Mouse (Mus musculus): ENCODE measurements around the gene Agtpbp1. TPM values are rescaled to one million over a fixed set of nuclear protein-coding genes. Genes with fewer than 3 reads are reported as not detected.

Gene Agtpbp1
- total RNA-seq, 1 experiment = 25.0 TPM

- in situ Hi-C loops (cut with MboI; ENCODE audit: low sequenced_read_pairs in 2 of 2, unreplicated experiment in 2 of 2) = no loop called here
- TF ChIP-seq HCFC1 (IDR thresholded peaks at IDR 0.05; ENCODE audit: borderline replicate concordance, insufficient read depth, low read length) (0 out of 2 replicates have a peak, but pooled peaks have one; percentile 13), MAFK (IDR thresholded peaks at IDR 0.05; ENCODE audit: insufficient read depth, low read depth, low read length) (no peak)
- Histone ChIP-seq H3K4me1 (ENCODE audit: control insufficient read depth in 2 of 2, insufficient read depth in 2 of 2, low read length in 2 of 2, poor library complexity in 1 of 2) (peaks cover 0 to 5% of the 10 kb centered on the region in 2 experiments; a peak in 1 of 4 replicates), H3K9ac (ENCODE audit: insufficient read depth, low read depth, low read length, poor library complexity, severe bottlenecking) (peak overlapping the region; percentile 72), H3K27ac (ENCODE audit: insufficient read depth, low read depth, low read length, poor library complexity, severe bottlenecking) (no peak overlapping the region), H3K9me3 (ENCODE audit: control insufficient read depth, insufficient read depth, low read depth, low read length) (no peaks in the 10 kb centered on the region), H3K36me3 (ENCODE audit: control insufficient read depth, insufficient read depth, low read length, poor library complexity, severe bottlenecking) (no peaks in the 10 kb centered on the region), H3K4me3 (ENCODE audit: insufficient read depth in 1 of 2, low read depth in 1 of 2, low read length in 2 of 2, poor library complexity in 1 of 2, severe bottlenecking in 1 of 2) (peak overlapping the region; percentile 89 to 91)
- DNase-seq (ENCODE audit: low read depth, low spot score) = peak; percentile 45
Observed at GRCm38 (mm10) chr13:59557185-59557985, 27.6 kb downstream of the Agtpbp1 start.

GRCm38 (mm10) chr13:59556670-59557069 is 28.4 kb downstream of the Agtpbp1 start:
- Histone ChIP-seq H3K4me1 (ENCODE audit: control insufficient read depth in 2 of 2, insufficient read depth in 2 of 2, low read length in 2 of 2, poor library complexity in 1 of 2) (peaks cover 0 to 5% of the 10 kb centered on the region in 2 experiments; a peak in 1 of 4 replicates), H3K4me3 (ENCODE audit: insufficient read depth in 1 of 2, low read depth in 1 of 2, low read length in 2 of 2, poor library complexity in 1 of 2, severe bottlenecking in 1 of 2) (peak overlapping the region; percentile 89 to 91), H3K9ac (ENCODE audit: insufficient read depth, low read depth, low read length, poor library complexity, severe bottlenecking) (peak overlapping the region; percentile 70), H3K36me3 (ENCODE audit: control insufficient read depth, insufficient read depth, low read length, poor library complexity, severe bottlenecking) (no peaks in the 10 kb centered on the region), H3K9me3 (ENCODE audit: control insufficient read depth, insufficient read depth, low read depth, low read length) (no peaks in the 10 kb centered on the region), H3K27ac (ENCODE audit: insufficient read depth, low read depth, low read length, poor library complexity, severe bottlenecking) (no peak overlapping the region)
- no peak for TF ChIP-seq CHD2 (IDR thresholded peaks at IDR 0.05; ENCODE audit: low read depth, low read length)
- no peak for TF ChIP-seq MAFK (IDR thresholded peaks at IDR 0.05; ENCODE audit: insufficient read depth, low read depth, low read length)
- TF ChIP-seq ZC3H11A (IDR thresholded peaks at IDR 0.05; ENCODE audit: borderline replicate concordance, low read depth, low read length) = no peak
- TF ChIP-seq HCFC1 (IDR thresholded peaks at IDR 0.05; ENCODE audit: borderline replicate concordance, insufficient read depth, low read length) = no peak; the same call in 1 of the 2 replicates
- TF ChIP-seq ZNF384 (IDR thresholded peaks at IDR 0.05; ENCODE audit: low read depth, low read length) = no peak
- in situ Hi-C loops (cut with MboI; ENCODE audit: low sequenced_read_pairs in 2 of 2, unreplicated experiment in 2 of 2) = no loop called here
- DNase-seq (ENCODE audit: low read depth, low spot score) = peak; percentile 22

GRCm38 (mm10) chr13:59555613-59556192 is 29.3 kb downstream of the Agtpbp1 start:
- peaks cover 0 to 5% of the 10 kb centered on the region in 2 experiments; a peak in 1 of 4 replicates for H3K4me1 ChIP-seq (ENCODE audit: control insufficient read depth in 2 of 2, insufficient read depth in 2 of 2, low read length in 2 of 2, poor library complexity in 1 of 2)
- no peak overlapping the region for H3K4me3 ChIP-seq (ENCODE audit: insufficient read depth in 1 of 2, low read depth in 1 of 2, low read length in 2 of 2, poor library complexity in 1 of 2, severe bottlenecking in 1 of 2)
- no peak overlapping the region for H3K9ac ChIP-seq (ENCODE audit: insufficient read depth, low read depth, low read length, poor library complexity, severe bottlenecking)
- no peak overlapping the region for H3K27ac ChIP-seq (ENCODE audit: insufficient read depth, low read depth, low read length, poor library complexity, severe bottlenecking)
- no peaks in the 10 kb centered on the region for H3K36me3 ChIP-seq (ENCODE audit: control insufficient read depth, insufficient read depth, low read length, poor library complexity, severe bottlenecking)
- in situ Hi-C loops (cut with MboI; ENCODE audit: low sequenced_read_pairs in 2 of 2, unreplicated experiment in 2 of 2) = no loop called here
- TF ChIP-seq HCFC1 (IDR thresholded peaks at IDR 0.05; ENCODE audit: borderline replicate concordance, insufficient read depth, low read length) (no peak), ZC3H11A (IDR thresholded peaks at IDR 0.05; ENCODE audit: borderline replicate concordance, low read depth, low read length) (no peak), CHD2 (IDR thresholded peaks at IDR 0.05; ENCODE audit: low read depth, low read length) (no peak)
- DNase-seq (ENCODE audit: low read depth, low spot score) = no peak
- no peaks in the 10 kb centered on the region for H3K9me3 ChIP-seq (ENCODE audit: control insufficient read depth, insufficient read depth, low read depth, low read length)

GRCm38 (mm10) chr13:59554772-59555505 is 30.1 kb downstream of the Agtpbp1 start:
- Histone ChIP-seq H3K4me1 (ENCODE audit: control insufficient read depth in 2 of 2, insufficient read depth in 2 of 2, low read length in 2 of 2, poor library complexity in 1 of 2) (peaks cover 0 to 5% of the 10 kb centered on the region in 2 experiments; a peak in 1 of 4 replicates), H3K9me3 (ENCODE audit: control insufficient read depth, insufficient read depth, low read depth, low read length) (no peaks in the 10 kb centered on the region), H3K4me3 (ENCODE audit: insufficient read depth in 1 of 2, low read depth in 1 of 2, low read length in 2 of 2, poor library complexity in 1 of 2, severe bottlenecking in 1 of 2) (no peak overlapping the region), H3K9ac (ENCODE audit: insufficient read depth, low read depth, low read length, poor library complexity, severe bottlenecking) (no peak overlapping the region), H3K36me3 (ENCODE audit: control insufficient read depth, insufficient read depth, low read length, poor library complexity, severe bottlenecking) (no peaks in the 10 kb centered on the region), H3K27ac (ENCODE audit: insufficient read depth, low read depth, low read length, poor library complexity, severe bottlenecking) (no peak overlapping the region)
- no peak for DNase-seq (ENCODE audit: low read depth, low spot score)
- in situ Hi-C loops (cut with MboI; ENCODE audit: low sequenced_read_pairs in 2 of 2, unreplicated experiment in 2 of 2) = no loop called here
- TF ChIP-seq ZC3H11A (IDR thresholded peaks at IDR 0.05; ENCODE audit: borderline replicate concordance, low read depth, low read length) (no peak), HCFC1 (IDR thresholded peaks at IDR 0.05; ENCODE audit: borderline replicate concordance, insufficient read depth, low read length) (no peak), ZNF384 (IDR thresholded peaks at IDR 0.05; ENCODE audit: low read depth, low read length) (no peak), MAFK (IDR thresholded peaks at IDR 0.05; ENCODE audit: insufficient read depth, low read depth, low read length) (no peak), CHD2 (IDR thresholded peaks at IDR 0.05; ENCODE audit: low read depth, low read length) (no peak)
